Mouse (Mus musculus): ENCODE measurements at regions not wholly inside any gene's neighbourhood (a gene's known extent, or its start where the extent isn't known, plus 50 kb on each side); places are given as distances from the start of the nearest gene placed in this dataset.
"Not testable (repeated sequence)": the region's sequence is repeated elsewhere in the genome, so short reads cannot be mapped to it uniquely, and the experiment has no call there.

DNA sequence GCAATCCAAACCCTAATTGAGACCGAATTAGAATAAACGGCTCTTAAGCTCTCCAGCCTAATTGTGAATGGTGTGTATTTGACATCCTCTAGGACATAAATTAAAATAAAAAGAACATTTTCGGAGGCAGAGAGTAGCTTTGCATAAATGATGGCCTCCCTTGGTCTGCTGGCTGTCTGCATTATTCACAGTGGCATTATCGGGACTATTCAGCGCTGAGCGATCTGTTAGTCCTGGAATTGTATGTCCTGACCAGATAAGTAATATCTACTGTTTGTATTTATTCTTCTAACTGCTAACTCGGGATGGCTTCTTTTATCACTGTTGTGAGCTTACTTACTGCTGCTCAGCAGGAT is 299.6 kb downstream of the Chl1 start:
- Histone ChIP-seq H3K4me2 (peak overlapping the region; percentile 45), H3K27me3 (ENCODE audit: control insufficient read depth, insufficient read depth, low read length) (peaks cover 22% of the 10 kb centered on the region), H3K9ac (ENCODE audit: low read length) (no peak overlapping the region; the same call in 1 of the 2 replicates), H3K9me3 (ENCODE audit: control insufficient read depth, low read length) (no peaks in the 10 kb centered on the region), H3K4me3 (ENCODE audit: low read depth, low read length) (peak overlapping the region; percentile 9; the same call in 1 of the 2 replicates), H3K4me1 (ENCODE audit: control insufficient read depth, insufficient read depth, low read length) (peaks cover 19% of the 10 kb centered on the region), H3K27ac (ENCODE audit: low read depth, low read length) (no peak overlapping the region; the same call in 1 of the 2 replicates), H3K36me3 (ENCODE audit: control insufficient read depth, insufficient read depth, low read length) (no peaks in the 10 kb centered on the region)
- DNase-seq (ENCODE audit: low spot score, missing footprints): no peak
- ATAC-seq (ENCODE audit: low FRiP score): peak; percentile 70
- WGBS: 8% methylated on average over 7 of the region's 7 CpGs

DNA sequence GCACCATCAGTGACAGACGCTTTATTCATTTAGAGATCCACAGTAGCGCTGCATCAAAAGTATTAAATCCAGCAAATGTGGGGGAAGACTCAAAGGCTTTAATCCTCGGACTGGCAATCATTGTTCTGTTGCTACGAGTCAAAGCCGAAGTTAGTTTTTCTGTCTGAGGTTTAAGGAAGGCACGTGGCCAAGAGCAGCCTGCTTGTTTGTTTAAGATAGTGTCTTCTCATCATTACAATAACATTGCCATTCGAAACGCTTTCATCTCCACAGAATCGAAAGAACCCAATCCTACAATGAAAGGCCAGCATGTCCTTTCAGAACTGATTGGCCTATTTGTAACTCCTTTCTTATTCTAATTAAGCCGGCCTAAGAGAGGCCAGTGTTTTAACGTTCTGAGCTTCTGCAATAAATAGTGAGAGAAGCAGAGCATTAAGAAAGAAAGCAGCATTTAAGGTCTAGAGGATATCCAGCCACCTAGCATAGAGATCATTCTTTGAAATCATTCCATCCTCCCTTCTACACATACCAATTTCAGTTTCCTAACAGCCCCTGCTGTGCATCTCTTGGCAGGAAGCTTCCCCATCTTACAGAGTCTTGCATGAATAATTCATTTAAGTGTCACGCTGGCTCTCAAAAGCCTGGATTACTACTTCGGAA is 300.1 kb downstream of the Chl1 start:
- Histone ChIP-seq H3K27me3 (ENCODE audit: control insufficient read depth, insufficient read depth, low read length) (peaks cover 21% of the 10 kb centered on the region), H3K9me3 (ENCODE audit: control insufficient read depth, low read length) (no peaks in the 10 kb centered on the region), H3K27ac (ENCODE audit: low read depth, low read length) (peak overlapping the region; percentile 28; the same call in 1 of the 2 replicates), H3K4me2 (peak overlapping the region; percentile 45), H3K9ac (ENCODE audit: low read length) (peak overlapping the region; percentile 15; the same call in 1 of the 2 replicates), H3K4me1 (ENCODE audit: control insufficient read depth, insufficient read depth, low read length) (peaks cover 19% of the 10 kb centered on the region), H3K36me3 (ENCODE audit: control insufficient read depth, insufficient read depth, low read length) (no peaks in the 10 kb centered on the region), H3K4me3 (ENCODE audit: low read depth, low read length) (peak overlapping the region; percentile 9; the same call in 1 of the 2 replicates)
- peak; percentile 80 for ATAC-seq (ENCODE audit: low FRiP score)
- WGBS: 0% methylated on average over 13 of the region's 13 CpGs
- DNase-seq (ENCODE audit: low spot score, missing footprints): peak; percentile 93

DNA sequence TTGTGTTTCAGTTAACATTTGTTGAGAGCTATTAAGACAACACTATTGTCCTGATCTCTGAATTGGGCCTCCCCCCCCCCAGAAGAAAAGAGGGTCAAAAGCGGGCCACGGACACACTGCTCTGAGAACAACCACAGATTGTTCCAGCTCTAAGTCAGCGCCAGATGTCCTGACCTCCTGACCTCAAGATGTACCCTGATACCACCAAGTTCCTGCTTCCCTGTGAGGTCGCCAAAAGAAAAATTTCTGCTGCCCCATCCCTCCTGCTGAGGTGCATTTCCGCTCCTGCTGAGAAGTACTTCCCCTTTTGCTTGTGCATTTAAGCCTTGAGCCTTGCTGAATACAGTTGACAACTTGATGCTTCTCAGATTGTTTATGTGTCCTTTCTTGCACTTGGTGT is 306.0 kb downstream of the Chl1 start:
- WGBS: 65% methylated on average over 5 of the region's 5 CpGs
- H3K27ac ChIP-seq (ENCODE audit: low read depth, low read length); H3K9ac ChIP-seq (ENCODE audit: low read length); H3K4me1 ChIP-seq (ENCODE audit: control insufficient read depth, insufficient read depth, low read length); H3K4me3 ChIP-seq (ENCODE audit: low read depth, low read length); DNase-seq (ENCODE audit: low spot score, missing footprints); ATAC-seq (ENCODE audit: low FRiP score); H3K4me2 ChIP-seq; H3K9me3 ChIP-seq (ENCODE audit: control insufficient read depth, low read length); H3K27me3 ChIP-seq (ENCODE audit: control insufficient read depth, insufficient read depth, low read length); H3K36me3 ChIP-seq (ENCODE audit: control insufficient read depth, insufficient read depth, low read length): not testable (repeated sequence)

DNA sequence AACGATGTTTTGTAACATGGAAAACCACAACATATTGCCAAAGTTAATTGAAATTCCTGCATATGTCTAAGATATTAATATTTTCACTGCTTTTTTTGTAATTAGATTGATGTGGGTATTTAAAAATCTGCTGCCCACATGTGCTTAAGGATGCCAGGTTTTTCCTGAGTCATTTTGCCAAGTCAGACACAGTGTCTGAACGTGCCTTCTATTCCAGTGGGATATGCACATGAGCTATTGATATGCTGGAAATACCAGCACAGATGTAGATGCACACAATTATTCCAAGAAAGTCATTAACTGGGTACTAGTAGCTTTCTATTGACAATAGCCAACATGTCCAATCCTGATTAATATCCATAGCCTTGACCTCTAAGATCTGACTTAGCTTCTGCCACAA is 315.7 kb downstream of the Chl1 start:
- no peaks in the 10 kb centered on the region for H3K27me3 ChIP-seq (ENCODE audit: control insufficient read depth, insufficient read depth, low read length)
- DNase-seq (ENCODE audit: low spot score, missing footprints): no peak
- ATAC-seq (ENCODE audit: low FRiP score): peak; percentile 55; the same call in 1 of the 2 replicates
- H3K4me2 ChIP-seq: no peak overlapping the region
- H3K27ac ChIP-seq (ENCODE audit: low read depth, low read length): no peak overlapping the region
- 74% methylated on average over 2 of the region's 2 CpGs for WGBS
- no peak overlapping the region for H3K4me3 ChIP-seq (ENCODE audit: low read depth, low read length)
- no peak overlapping the region for H3K9ac ChIP-seq (ENCODE audit: low read length)
- H3K9me3 ChIP-seq (ENCODE audit: control insufficient read depth, low read length): no peaks in the 10 kb centered on the region
- no peaks in the 10 kb centered on the region for H3K36me3 ChIP-seq (ENCODE audit: control insufficient read depth, insufficient read depth, low read length)
- no peaks in the 10 kb centered on the region for H3K4me1 ChIP-seq (ENCODE audit: control insufficient read depth, insufficient read depth, low read length)

DNA sequence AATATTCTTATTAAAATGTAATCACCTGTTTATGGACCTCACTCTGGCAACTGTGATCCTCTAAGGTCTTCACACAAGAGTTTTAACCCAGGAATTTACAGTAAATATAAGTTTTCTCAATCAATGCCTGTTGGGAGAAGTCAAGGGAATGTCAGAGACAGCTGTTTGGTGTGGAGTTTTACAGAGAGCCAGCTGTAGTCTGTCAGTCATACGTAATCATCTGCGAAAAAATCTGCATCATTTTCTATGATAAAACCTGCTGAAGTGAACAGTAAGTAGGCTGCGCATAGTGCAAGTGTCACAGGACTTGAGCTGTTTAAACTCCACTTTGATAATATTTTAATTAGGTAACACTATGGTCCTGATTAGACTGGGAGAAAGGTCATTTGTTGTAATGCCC is 317.2 kb downstream of the Chl1 start:
- 95% methylated on average over 3 of the region's 3 CpGs for WGBS
- DNase-seq (ENCODE audit: low spot score, missing footprints) (peak; percentile 12), ATAC-seq (ENCODE audit: low FRiP score) (no peak)
- Histone ChIP-seq H3K36me3 (ENCODE audit: control insufficient read depth, insufficient read depth, low read length) (no peaks in the 10 kb centered on the region), H3K4me3 (ENCODE audit: low read depth, low read length) (no peak overlapping the region), H3K27ac (ENCODE audit: low read depth, low read length) (no peak overlapping the region), H3K9me3 (ENCODE audit: control insufficient read depth, low read length) (no peaks in the 10 kb centered on the region), H3K4me1 (ENCODE audit: control insufficient read depth, insufficient read depth, low read length) (no peaks in the 10 kb centered on the region), H3K9ac (ENCODE audit: low read length) (no peak overlapping the region), H3K27me3 (ENCODE audit: control insufficient read depth, insufficient read depth, low read length) (no peaks in the 10 kb centered on the region), H3K4me2 (no peak overlapping the region)

DNA sequence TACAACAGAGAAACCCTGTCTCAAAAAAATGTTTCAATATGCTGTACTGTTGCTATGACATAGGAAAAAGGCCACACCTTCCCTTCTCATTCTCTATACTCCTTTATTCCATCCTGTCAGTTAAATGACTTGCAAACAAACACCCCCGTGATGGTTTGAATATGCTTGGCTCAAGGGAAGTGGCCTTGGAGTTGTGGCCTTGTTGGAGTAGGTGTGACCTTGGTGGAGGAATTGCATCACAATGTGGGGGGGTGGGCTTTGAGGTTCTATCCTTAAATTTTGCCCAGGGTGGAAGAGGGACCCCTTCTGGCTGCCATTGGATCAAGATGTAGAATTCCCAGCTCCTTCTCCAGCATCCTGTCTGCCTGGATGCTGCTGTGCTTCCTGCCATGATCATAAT is 318.5 kb downstream of the Chl1 start:
- DNase-seq (ENCODE audit: low spot score, missing footprints): no peak
- 94% methylated on average over 1 of the region's 1 CpGs for WGBS
- no peak overlapping the region for H3K9ac ChIP-seq (ENCODE audit: low read length)
- H3K4me2 ChIP-seq: no peak overlapping the region
- H3K27me3 ChIP-seq (ENCODE audit: control insufficient read depth, insufficient read depth, low read length): no peaks in the 10 kb centered on the region
- H3K36me3 ChIP-seq (ENCODE audit: control insufficient read depth, insufficient read depth, low read length): no peaks in the 10 kb centered on the region
- H3K4me1 ChIP-seq (ENCODE audit: control insufficient read depth, insufficient read depth, low read length): no peaks in the 10 kb centered on the region
- no peak overlapping the region for H3K27ac ChIP-seq (ENCODE audit: low read depth, low read length)
- H3K4me3 ChIP-seq (ENCODE audit: low read depth, low read length): no peak overlapping the region
- no peaks in the 10 kb centered on the region for H3K9me3 ChIP-seq (ENCODE audit: control insufficient read depth, low read length)
- ATAC-seq (ENCODE audit: low FRiP score): no peak

DNA sequence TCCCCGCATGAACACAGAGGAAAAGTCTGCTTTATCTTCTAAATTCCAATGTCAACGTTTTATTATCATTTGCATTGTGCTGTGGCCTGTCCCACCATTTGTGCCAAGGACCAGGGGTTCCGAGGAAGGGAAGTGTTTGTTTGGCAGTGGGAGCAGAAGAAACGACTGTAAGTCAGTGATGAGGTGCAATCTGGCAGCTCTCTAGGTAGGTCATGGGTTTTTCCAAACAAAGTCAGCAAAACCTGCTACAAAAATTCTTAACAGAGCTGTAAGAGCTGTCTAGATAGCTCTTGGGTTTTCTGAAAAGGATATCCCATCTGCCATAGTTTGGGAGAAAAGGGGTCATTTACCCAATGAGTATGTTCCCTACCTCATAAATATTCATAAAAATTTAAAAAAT is 321.9 kb downstream of the Chl1 start:
- peak; percentile 73 for DNase-seq (ENCODE audit: low spot score, missing footprints)
- Histone ChIP-seq H3K36me3 (ENCODE audit: control insufficient read depth, insufficient read depth, low read length) (no peaks in the 10 kb centered on the region), H3K9me3 (ENCODE audit: control insufficient read depth, low read length) (no peaks in the 10 kb centered on the region), H3K27ac (ENCODE audit: low read depth, low read length) (no peak overlapping the region), H3K4me3 (ENCODE audit: low read depth, low read length) (no peak overlapping the region), H3K4me1 (ENCODE audit: control insufficient read depth, insufficient read depth, low read length) (no peaks in the 10 kb centered on the region), H3K4me2 (no peak overlapping the region), H3K9ac (ENCODE audit: low read length) (no peak overlapping the region), H3K27me3 (ENCODE audit: control insufficient read depth, insufficient read depth, low read length) (no peaks in the 10 kb centered on the region)
- no peak for ATAC-seq (ENCODE audit: low FRiP score)
- WGBS: 81% methylated on average over 4 of the region's 4 CpGs

DNA sequence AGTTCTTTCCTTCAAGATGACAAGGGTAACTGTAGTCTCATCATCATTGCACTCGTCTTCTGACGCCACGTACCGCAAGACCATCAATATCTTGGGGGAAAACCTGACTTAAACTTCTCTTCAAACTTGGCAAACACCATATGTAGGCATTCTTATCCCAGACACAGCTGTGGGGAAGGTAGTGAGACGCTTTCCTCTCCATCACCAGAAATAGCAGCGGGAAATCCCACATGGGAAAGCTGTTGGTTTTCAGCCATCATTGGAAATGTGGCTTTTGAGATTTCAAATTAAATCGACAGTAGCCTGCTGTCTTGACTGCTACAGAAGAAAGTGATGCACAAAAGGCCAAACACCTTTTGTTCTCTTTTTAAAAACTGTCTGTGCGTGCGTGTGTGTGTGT is 322.4 kb downstream of the Chl1 start:
- DNase-seq (ENCODE audit: low spot score, missing footprints) (no peak), ATAC-seq (ENCODE audit: low FRiP score) (no peak)
- Histone ChIP-seq H3K4me2 (no peak overlapping the region), H3K27me3 (ENCODE audit: control insufficient read depth, insufficient read depth, low read length) (no peaks in the 10 kb centered on the region), H3K4me1 (ENCODE audit: control insufficient read depth, insufficient read depth, low read length) (no peaks in the 10 kb centered on the region), H3K36me3 (ENCODE audit: control insufficient read depth, insufficient read depth, low read length) (no peaks in the 10 kb centered on the region), H3K27ac (ENCODE audit: low read depth, low read length) (no peak overlapping the region), H3K9ac (ENCODE audit: low read length) (no peak overlapping the region), H3K9me3 (ENCODE audit: control insufficient read depth, low read length) (no peaks in the 10 kb centered on the region), H3K4me3 (ENCODE audit: low read depth, low read length) (no peak overlapping the region)
- WGBS: 87% methylated on average over 9 of the region's 9 CpGs

DNA sequence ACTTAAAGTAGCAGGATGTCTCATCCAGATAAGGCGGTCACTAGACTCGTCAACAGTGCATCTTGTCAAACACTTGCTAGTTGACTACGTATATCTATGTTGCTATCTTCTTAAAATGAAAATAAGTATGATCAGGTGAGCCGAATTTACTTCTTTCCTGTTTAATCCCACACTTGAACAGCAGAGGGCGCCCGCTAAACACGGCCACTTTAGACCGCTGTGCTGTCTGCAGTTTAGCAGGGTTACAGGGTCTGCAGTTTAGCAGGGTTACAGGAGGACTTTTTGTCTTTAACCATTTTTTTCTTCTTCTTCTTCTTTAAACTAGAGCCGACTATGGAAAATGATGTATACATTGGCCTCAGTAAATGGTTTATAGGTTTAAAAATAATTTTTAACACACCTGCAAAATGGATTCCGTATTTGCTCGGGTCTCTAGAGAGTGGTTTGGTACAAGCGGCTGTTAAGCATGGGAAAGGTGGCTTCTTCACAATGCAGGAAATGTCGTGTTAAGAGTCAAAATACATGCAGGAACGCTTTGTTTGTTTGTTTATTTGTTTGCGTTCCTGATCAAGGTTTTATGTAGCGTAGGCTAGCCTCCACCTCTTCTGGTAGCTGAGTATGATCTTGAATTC is 323.2 kb downstream of the Chl1 start:
- Histone ChIP-seq H3K27me3 (ENCODE audit: control insufficient read depth, insufficient read depth, low read length) (no peaks in the 10 kb centered on the region), H3K4me3 (ENCODE audit: low read depth, low read length) (no peak overlapping the region), H3K4me2 (no peak overlapping the region), H3K9ac (ENCODE audit: low read length) (no peak overlapping the region), H3K36me3 (ENCODE audit: control insufficient read depth, insufficient read depth, low read length) (no peaks in the 10 kb centered on the region), H3K9me3 (ENCODE audit: control insufficient read depth, low read length) (no peaks in the 10 kb centered on the region), H3K27ac (ENCODE audit: low read depth, low read length) (no peak overlapping the region), H3K4me1 (ENCODE audit: control insufficient read depth, insufficient read depth, low read length) (no peaks in the 10 kb centered on the region)
- WGBS: 51% methylated on average over 16 of the region's 16 CpGs
- ATAC-seq (ENCODE audit: low FRiP score) (peak; percentile 80), DNase-seq (ENCODE audit: low spot score, missing footprints) (peak; percentile 96)

Data from midbrain, embryonic 11.5 days (tissue).